Mouse (Mus musculus) intestine, postnatal 0 days (tissue): ENCODE measurements at regions not wholly inside any gene's neighbourhood (a gene's known extent, or its start where the extent isn't known, plus 50 kb on each side); places are given as distances from the start of the nearest gene placed in this dataset.

Experiments
- ATAC-seq: fragments of 200-750 bp; cut with Nextera tagmentation; 2 replicates; pipeline ENCODE4 v1.8.0; 2017; ENCODE audit warnings: mild to moderate bottlenecking, moderate TSS enrichment, moderate library complexity
- H3K27ac ChIP-seq: fragments of 300-500 bp; sonication (generic); 2 replicates; pipeline ENCODE4 v1.5.1; 2014; ENCODE audit warnings: mild to moderate bottlenecking, low read depth, low read length, moderate library complexity
- H3K27me3 ChIP-seq: fragments of 300-500 bp; sonication (generic); replicated peaks from 2 replicates; pipeline ENCODE4 v1.6.1; 2014; ENCODE audit warnings: low read length, mixed read lengths; ENCODE audit not compliant: control insufficient read depth, insufficient read depth
- H3K36me3 ChIP-seq: fragments of 300-500 bp; sonication (generic); 2 replicates; pipeline ENCODE4 v1.6.1; 2014; ENCODE audit warnings: mild to moderate bottlenecking, moderate library complexity; ENCODE audit not compliant: control insufficient read depth, insufficient read depth
- H3K4me1 ChIP-seq: fragments of 300-500 bp; sonication (generic); replicated peaks from 2 replicates; pipeline ENCODE4 v1.6.1; 2014; ENCODE audit warnings: antibody characterized with exemption, low read length, mixed read lengths; ENCODE audit not compliant: control insufficient read depth, insufficient read depth
- H3K4me2 ChIP-seq: fragments of 300-500 bp; sonication (generic); replicated peaks from 2 replicates; pipeline ENCODE4 v1.6.1; 2014; ENCODE audit warnings: low read depth, mild to moderate bottlenecking, moderate library complexity
- H3K4me3 ChIP-seq: fragments of 300-500 bp; sonication (generic); 2 replicates; pipeline ENCODE4 v1.5.1; 2014; ENCODE audit warnings: low read depth, low read length
- H3K9ac ChIP-seq: fragments of 300-500 bp; sonication (generic); 2 replicates; pipeline ENCODE4 v1.6.1; 2014; ENCODE audit warnings: mild to moderate bottlenecking, low read depth, low read length
- H3K9me3 ChIP-seq: fragments of 300-500 bp; sonication (generic); 2 replicates; pipeline ENCODE4 v1.6.1; 2016; ENCODE audit warnings: mixed run types; ENCODE audit not compliant: control insufficient read depth
- CTCF ChIP-seq: sonication (generic); IDR thresholded peaks from 2 replicates; pipeline ENCODE4 v1.5.1; 2016; ENCODE audit warnings: low read depth, mild to moderate bottlenecking, control low read depth, antibody characterized with exemption, moderate library complexity
- WGBS: fragments of 180-500 bp; shearing (Covaris S2); extraction: QIAGEN DNeasy Blood & Tissue Kit; methylation state at CpG from one replicate; pipeline ENCODE4 v1.1.7; 2014; 5-methylcytosine and 5-hydroxymethylcytosine counted together

- Histone ChIP-seq H3K9me3 (no peaks in the 10 kb centered on the region), H3K27me3 (no peaks in the 10 kb centered on the region), H3K9ac (no peak overlapping the region), H3K4me2 (no peak overlapping the region), H3K36me3 (no peaks in the 10 kb centered on the region), H3K27ac (no peak overlapping the region), H3K4me3 (no peak overlapping the region), H3K4me1 (peaks cover 2% of the 10 kb centered on the region; the same call in 1 of the 2 replicates)
- TF ChIP-seq CTCF = no peak
- 82% methylated on average over 2 of the region's 2 CpGs for WGBS
- no peak for ATAC-seq
These were observed 55.2 kb upstream of the Ppp2r5a start for GRCm38 (mm10) chr1:191458292-191458691.

- Histone ChIP-seq H3K27me3 (no peaks in the 10 kb centered on the region), H3K9ac (no peak overlapping the region), H3K4me3 (no peak overlapping the region), H3K9me3 (no peaks in the 10 kb centered on the region), H3K27ac (no peak overlapping the region), H3K36me3 (no peaks in the 10 kb centered on the region), H3K4me1 (no peaks in the 10 kb centered on the region; the same call in 1 of the 2 replicates), H3K4me2 (no peak overlapping the region)
- ATAC-seq = no peak
- 48% methylated on average over 4 of the region's 4 CpGs for WGBS
- no peak for TF ChIP-seq CTCF
These were observed 54.0 kb upstream of the Ppp2r5a start for GRCm38 (mm10) chr1:191457103-191457502.

GRCm38 (mm10) chr1:191454604-191455003 lies 51.5 kb upstream of the Ppp2r5a start:
- no peak overlapping the region for H3K4me2 ChIP-seq
- H3K9ac ChIP-seq = no peak overlapping the region
- no peaks in the 10 kb centered on the region for H3K4me1 ChIP-seq
- no peaks in the 10 kb centered on the region for H3K27me3 ChIP-seq
- no peak overlapping the region for H3K4me3 ChIP-seq
- H3K27ac ChIP-seq = no peak overlapping the region; the same call in 1 of the 2 replicates
- WGBS = 41% methylated on average over 3 of the region's 3 CpGs
- H3K9me3 ChIP-seq = no peaks in the 10 kb centered on the region
- TF ChIP-seq CTCF = no peak
- no peak for ATAC-seq
- no peaks in the 10 kb centered on the region for H3K36me3 ChIP-seq

GRCm38 (mm10) chr1:191453589-191453988 lies 50.5 kb upstream of the Ppp2r5a start:
- Histone ChIP-seq H3K9me3 (no peaks in the 10 kb centered on the region), H3K9ac (no peak overlapping the region), H3K4me3 (no peak overlapping the region), H3K27me3 (no peaks in the 10 kb centered on the region), H3K27ac (no peak overlapping the region), H3K4me1 (no peaks in the 10 kb centered on the region), H3K4me2 (no peak overlapping the region), H3K36me3 (no peaks in the 10 kb centered on the region)
- no peak for ATAC-seq
- WGBS = 31% methylated on average over 3 of the region's 3 CpGs
- TF ChIP-seq CTCF = no peak
